Mouse (Mus musculus) R1 (cell line): ENCODE results near the gene Glrx2.

Source experiments
- DNase-seq: peaks from one replicate; pipeline ENCODE4 v3.0.0-alpha.2; 2018; ENCODE audit warnings: low read depth, low spot score

Glrx2 gene

GRCm38 (mm10) chr1:143742186-143742585 is 26.0 kb downstream of the Glrx2 start:
- no peak for DNase-seq

- peak; percentile 54 for DNase-seq
These were observed 29.7 kb downstream of the Glrx2 start for GRCm38 (mm10) chr1:143745871-143746270.

DNA sequence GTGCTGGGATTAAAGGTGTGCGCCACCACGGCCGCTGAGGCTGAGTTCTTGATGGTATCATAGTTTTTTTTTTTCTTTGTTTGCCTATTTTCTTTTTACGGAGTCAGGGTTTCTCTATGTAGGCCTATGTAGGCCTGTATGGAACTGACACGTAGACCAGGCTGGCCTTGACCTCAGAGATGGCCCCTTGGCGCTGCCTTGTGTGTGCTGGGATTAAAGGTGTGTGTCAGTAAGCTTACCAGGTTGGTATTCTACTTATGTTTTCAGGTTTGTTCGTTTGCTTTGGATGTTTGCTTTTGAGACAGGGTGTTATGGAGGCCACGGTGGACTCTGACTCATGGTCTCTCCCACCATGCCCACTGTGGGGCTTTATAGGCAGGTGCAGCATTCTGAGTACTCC is 46.0 kb downstream of the Glrx2 start:
- DNase-seq: no peak

DNA sequence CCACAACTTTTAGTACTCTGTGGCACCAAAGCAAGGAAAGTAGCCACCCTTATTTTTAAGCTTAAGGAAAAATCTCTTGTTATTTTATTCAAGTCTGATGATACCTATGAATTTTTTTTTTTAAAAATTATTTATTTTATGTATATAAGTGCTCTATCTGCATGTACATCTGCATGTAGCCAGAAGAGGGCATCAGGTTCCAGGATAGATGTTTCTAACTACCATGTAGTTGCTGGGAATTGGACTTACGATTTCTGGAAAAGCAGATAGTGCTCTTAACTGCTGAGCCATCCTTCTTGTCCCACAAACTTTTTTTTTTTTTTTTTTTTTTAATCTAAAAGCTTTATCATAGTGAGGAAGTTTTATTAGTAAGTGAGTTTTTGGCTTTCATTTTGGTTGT is 48.3 kb downstream of the Glrx2 start:
- peak; percentile 18 for DNase-seq

DNA sequence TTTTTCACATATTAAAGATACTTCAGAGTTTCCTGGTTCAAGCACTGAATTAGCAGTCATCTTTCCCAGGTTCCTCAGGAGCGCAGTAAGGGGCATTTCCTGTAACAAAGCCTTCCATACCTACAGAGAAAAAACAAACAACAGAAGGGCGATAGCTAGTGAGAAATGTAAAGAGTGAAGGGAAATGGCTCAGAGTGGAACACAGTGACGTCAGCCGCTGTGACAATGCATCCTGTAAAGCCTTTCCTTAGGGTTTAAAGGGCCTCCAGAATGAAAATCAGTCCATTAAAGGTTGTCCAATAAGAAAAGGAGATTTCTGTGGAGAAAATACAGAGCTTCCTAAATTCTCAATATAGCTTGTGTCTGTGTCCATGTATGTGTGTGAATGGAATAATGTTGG is 49.7 kb downstream of the Glrx2 start:
- no peak for DNase-seq

DNA sequence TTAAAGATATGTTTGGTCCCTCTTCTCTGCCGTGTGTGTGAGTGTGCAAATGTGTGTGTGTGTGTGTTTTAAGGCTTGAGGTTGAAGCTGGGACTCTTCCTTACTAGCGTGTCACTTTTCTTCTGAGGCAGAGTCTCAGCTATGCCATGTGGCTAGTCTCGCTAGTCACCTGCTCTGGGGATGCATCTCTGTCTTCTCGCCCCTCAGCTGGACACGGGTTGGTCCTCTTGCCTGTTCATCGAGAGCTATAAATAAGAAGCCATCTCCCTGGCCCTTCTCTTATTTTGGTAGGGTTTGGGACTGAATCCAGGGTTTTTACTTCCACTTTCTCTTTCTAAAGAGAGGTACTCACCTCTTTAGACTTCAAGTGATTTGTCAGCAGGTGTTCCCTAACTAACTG is 50.1 kb downstream of the Glrx2 start:
- DNase-seq: no peak

- peak; percentile 27 for DNase-seq
These were observed 54.4 kb downstream of the Glrx2 start for GRCm38 (mm10) chr1:143770444-143771109.

DNA sequence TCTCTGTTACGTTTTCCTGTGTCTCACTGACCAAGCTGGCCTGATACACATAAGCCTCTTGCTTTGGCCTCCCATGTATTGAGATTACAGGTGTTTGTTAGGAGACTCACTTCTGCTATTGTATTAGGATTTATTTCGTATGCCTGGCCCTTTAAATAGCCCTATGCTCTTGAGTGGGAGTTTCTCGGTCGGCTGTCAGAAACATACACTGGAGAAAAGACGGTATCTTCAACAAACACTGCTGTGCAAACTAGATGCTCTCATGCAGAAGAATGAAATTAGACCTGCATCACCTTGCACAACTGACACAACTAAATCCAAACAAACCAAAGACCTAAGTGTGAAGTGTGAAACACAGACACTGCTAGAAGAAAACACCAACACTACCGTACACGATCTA is 56.9 kb downstream of the Glrx2 start:
- no peak for DNase-seq

GRCm38 (mm10) chr1:143773909-143774308 is 57.8 kb downstream of the Glrx2 start:
- DNase-seq: no peak

DNA sequence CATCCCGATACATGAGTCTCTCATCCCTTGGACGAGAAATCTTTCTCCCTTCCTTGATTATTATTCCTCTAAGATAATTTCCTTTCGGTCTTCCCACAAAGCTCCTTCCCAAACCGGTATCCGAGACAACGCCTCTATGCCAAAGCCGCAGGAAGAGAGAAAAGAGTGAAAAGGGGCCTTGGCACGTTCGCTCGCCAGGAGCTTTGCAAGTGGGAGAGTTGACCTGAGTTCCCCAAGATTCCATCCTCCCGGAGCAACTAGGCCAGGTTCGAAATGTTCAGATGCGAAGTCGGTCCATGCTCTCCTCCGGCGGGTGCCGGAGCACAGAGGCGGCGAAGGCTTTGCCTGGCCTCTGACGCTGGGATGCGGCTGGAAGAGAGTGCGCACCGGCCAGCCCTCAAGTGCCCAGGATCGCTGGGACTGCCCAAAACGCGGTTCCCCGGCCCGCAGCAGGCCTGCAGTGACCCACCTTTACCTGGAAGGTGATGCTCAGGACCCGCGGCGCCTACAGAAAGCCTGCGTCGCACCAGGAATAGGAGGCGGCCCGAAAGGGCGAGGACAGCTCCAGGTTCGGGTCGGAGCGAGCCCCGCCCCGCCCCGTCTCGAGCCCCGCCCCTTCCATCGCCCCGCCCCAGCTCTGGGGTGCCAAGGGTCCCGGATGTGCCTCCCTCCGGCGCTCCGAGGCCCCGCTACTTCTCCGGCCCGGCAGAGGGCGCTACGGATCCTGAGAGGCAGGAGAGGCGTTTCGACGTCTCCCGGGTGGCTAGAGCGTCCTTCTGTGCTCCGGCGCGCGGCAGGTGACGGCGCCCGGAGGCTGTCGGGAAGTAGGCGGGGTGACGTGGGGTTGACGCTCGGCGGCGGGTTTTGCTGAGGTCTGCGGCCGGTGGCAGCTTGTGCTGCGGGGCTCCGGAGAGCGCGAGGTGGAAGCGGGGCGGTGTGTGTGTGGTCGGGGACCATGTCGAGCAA is 60.6 kb downstream of the Glrx2 start, which contains the start of the genes Trove2 and Uchl5:
Trove2 (minus strand) TSS at position 623 of the 966 bp plus-strand sequence.
Uchl5 (plus strand) TSS at position 827 of the 966 bp plus-strand sequence.
- DNase-seq: peak; percentile 97

DNA sequence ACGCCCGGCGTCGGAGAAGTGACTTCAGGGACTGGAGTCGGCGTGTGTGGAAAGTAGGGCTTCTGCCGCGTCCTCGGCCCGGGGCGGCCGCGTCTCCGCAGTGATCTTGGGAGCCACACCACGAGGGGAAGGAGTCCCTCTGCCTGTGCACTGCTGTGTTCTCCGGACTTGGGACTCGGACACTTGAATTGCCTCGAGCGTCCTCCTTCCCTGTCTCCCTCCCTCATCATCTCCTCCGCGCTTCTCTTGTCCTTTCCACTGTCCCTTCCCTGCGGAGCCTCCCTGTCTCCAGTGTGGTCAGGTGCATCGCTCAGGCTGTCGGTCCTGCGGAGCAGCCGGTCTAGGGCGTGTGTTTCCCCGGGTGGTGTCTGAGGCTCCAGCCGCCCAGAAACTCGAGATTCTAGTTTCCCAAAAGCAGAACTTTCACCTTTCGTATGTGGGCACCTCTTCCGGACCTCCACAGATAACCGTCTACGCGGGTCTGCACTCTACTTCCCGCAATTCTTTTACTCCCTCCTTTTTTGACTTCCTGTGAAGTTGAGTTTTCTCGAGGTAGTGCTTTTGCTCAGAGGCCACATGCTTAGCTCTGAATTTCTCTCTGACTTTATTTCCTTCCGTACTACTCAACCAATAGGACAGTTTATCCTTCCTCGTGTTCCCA is 61.5 kb downstream of the Glrx2 start:
- DNase-seq: peak; percentile 74

GRCm38 (mm10) chr1:143788584-143789227 is 72.6 kb downstream of the Glrx2 start:
- DNase-seq: peak; percentile 60
